Mouse (Mus musculus) forebrain, postnatal 0 days (tissue): Measurements from ENCODE around the gene Nln. TPM values are rescaled to one million over a fixed set of nuclear protein-coding genes. Genes with fewer than 3 reads are reported as not detected.

Source experiments
- ATAC-seq: fragments of 200-750 bp; cut with Nextera tagmentation; 2 replicates; pipeline ENCODE4 v1.8.0; 2017; ENCODE audit warnings: mild to moderate bottlenecking, moderate library complexity
- DNase-seq: peaks from one replicate; pipeline ENCODE4 v3.0.0-alpha.2; 2015
- H3K27ac ChIP-seq: fragments of 300-500 bp; sonication (generic); 2 replicates; pipeline ENCODE4 v1.5.1; 2014; ENCODE audit warnings: low read depth, mild to moderate bottlenecking, antibody characterized with exemption, low read length, moderate library complexity, mixed read lengths
- H3K27me3 ChIP-seq: fragments of 300-500 bp; sonication (generic); 2 replicates; pipeline ENCODE4 v1.6.1; 2014; ENCODE audit warnings: mild to moderate bottlenecking, low read length, mixed read lengths; ENCODE audit not compliant: insufficient read depth
- H3K36me3 ChIP-seq: fragments of 300-500 bp; sonication (generic); 2 replicates; pipeline ENCODE4 v1.6.1; 2014; ENCODE audit warnings: mild to moderate bottlenecking, moderate library complexity; ENCODE audit not compliant: insufficient read depth
- H3K4me1 ChIP-seq: fragments of 300-500 bp; sonication (generic); 2 replicates; pipeline ENCODE4 v1.6.1; 2014; ENCODE audit warnings: antibody characterized with exemption; ENCODE audit not compliant: insufficient read depth
- H3K4me2 ChIP-seq: fragments of 300-500 bp; sonication (generic); 2 replicates; pipeline ENCODE4 v1.6.1; 2014; ENCODE audit warnings: low read depth, mild to moderate bottlenecking, moderate library complexity
- H3K4me3 ChIP-seq: fragments of 300-500 bp; sonication (generic); 2 replicates; pipeline ENCODE4 v1.5.1; 2014; ENCODE audit warnings: low read depth, low read length, mixed read lengths
- H3K9ac ChIP-seq: fragments of 300-500 bp; sonication (generic); 2 replicates; pipeline ENCODE4 v1.6.1; 2014; ENCODE audit warnings: mild to moderate bottlenecking
- H3K9me3 ChIP-seq: fragments of 300-500 bp; sonication (generic); 2 replicates; pipeline ENCODE4 v1.6.1; 2016; ENCODE audit warnings: low read length
- CTCF ChIP-seq: sonication (generic); IDR thresholded peaks from 2 replicates; pipeline ENCODE4 v1.5.1; 2016; ENCODE audit warnings: antibody characterized with exemption, control low read depth, low read depth
- WGBS: fragments of 180-500 bp; shearing (Covaris S2); extraction: QIAGEN DNeasy Blood & Tissue Kit; methylation state at CpG from one replicate; pipeline ENCODE4 v1.1.7; 2014; 5-methylcytosine and 5-hydroxymethylcytosine counted together
- polyA plus RNA-seq: library from polyadenylated mRNA; unstranded; fragments of >200 nt; fragmentation: Nextera tagmentation; extraction: Ambion mirVana; gene quantifications from 2 replicates; pipeline ENCODE4 v1.2.1, GENCODE M21; 2015
- total RNA-seq: library from RNA; depleted of rRNA; stranded (reverse); fragments of >200 nt; gene quantifications from 2 replicates; pipeline ENCODE4 v1.2.3, GENCODE M21; 2014

The Nln gene
- total and polyA plus RNA-seq, 2 experiments from 2014 or later, result 49.0 to 77.2 TPM

DNA sequence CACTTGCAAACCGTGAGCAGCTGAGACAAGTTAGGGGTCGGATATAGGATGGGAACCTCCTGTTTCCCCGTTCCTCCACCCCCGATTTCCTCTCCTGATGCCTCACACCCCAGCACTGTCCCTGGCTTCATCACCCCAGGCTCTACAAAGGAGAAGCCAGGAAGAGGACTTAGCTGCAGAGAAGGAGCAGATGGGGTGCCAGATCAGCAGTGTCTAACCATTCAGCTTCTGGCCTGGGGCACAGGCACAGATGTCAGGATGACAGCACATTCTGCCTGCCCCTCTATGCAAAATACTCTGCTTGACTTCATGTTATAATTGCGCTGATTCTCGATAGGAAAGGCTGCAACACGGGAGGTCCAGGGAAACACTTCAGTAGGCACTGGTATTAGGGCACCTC lies 71.1 kb downstream of the Nln start:
- Histone ChIP-seq H3K4me2 (no peak overlapping the region), H3K4me3 (no peak overlapping the region), H3K9me3 (no peaks in the 10 kb centered on the region), H3K36me3 (peaks cover 16% of the 10 kb centered on the region), H3K27ac (no peak overlapping the region), H3K9ac (no peak overlapping the region), H3K4me1 (no peaks in the 10 kb centered on the region; the same call in 1 of the 2 replicates), H3K27me3 (no peaks in the 10 kb centered on the region)
- no peak for TF ChIP-seq CTCF
- peak; percentile 47 for DNase-seq
- 40% methylated on average over 7 of the region's 7 CpGs for WGBS
- peak; percentile 80 for ATAC-seq

DNA sequence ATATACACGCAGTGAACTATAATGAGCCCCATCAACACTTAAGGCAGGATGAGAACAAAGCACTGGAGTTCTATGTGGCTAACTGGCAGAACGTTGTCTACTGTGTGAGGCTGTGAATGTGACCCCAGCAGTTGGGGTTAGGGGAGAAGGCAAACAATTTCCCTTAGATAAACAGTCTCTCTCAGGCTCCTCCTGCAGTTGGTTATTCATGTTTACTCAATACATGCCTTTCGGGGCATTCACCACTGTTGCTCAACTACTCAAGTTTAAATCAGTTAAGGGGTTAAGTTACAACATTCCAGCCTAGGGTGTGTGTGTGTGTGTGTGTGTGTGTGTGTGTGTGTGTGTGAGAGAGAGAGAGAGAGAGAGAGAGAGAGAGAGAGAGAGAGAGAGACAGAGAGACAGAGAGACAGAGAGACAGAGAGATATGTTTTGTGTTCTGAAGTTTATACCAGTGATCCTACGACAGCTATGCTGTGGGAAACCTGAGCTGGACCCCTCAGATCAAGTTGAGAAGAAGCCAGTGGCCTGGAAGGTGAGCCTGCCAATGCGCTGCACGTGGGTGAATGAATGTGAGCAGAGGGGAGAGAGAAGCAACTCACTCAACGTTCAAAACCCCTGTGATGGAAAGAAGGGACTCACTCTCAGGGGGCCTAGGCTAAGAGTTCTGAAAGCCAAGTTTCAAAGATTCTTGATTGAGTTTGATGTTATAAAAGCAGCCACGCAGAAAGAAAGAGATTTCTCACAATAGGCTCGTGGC lies 71.7 kb downstream of the Nln start:
- no peaks in the 10 kb centered on the region for H3K9me3 ChIP-seq
- no peak overlapping the region for H3K4me2 ChIP-seq
- no peaks in the 10 kb centered on the region; the same call in 1 of the 2 replicates for H3K4me1 ChIP-seq
- no peak for TF ChIP-seq CTCF
- WGBS, result 61% methylated on average over 9 of the region's 9 CpGs
- peaks cover 16% of the 10 kb centered on the region for H3K36me3 ChIP-seq
- DNase-seq, result no peak
- H3K27me3 ChIP-seq, result no peaks in the 10 kb centered on the region
- H3K4me3 ChIP-seq, result no peak overlapping the region
- no peak overlapping the region for H3K27ac ChIP-seq
- H3K9ac ChIP-seq, result no peak overlapping the region
- ATAC-seq, result no peak

DNA sequence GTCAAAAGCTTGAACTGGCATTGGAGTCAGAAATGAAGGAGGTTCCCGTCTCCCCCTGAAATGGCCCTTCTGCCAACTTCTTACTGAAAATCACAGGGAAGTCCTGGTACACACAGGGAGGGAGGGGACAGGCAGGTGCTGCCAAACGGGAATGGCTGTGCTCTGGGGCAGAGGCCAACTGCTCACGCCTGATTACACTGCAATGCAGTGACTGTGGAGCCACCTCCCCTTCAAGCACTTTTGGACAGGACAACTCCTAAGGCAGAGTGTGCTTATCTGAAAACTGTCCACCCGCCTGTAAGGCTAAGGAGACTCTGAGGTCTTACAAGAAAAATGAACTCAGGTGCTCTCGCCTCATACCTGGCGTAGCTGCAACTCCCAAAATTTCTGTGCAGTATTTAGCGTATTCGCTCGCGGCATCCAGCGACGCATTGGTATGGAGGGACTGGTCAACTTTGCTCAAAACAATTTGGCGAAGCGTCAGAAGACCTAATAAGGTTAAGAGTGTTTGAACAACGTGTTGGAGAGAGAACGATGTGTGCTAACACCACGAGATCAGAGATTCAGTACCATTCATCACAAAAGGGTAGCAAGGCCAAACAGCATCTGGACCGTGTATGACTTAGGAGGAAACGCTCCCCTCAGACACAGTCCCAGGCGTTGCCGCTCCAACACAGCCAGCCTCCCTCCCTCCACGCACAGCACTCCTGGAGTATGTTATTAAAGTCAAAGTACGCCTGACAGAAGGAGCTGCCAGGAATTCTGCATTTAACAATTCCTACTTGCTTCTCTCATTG lies 72.7 kb downstream of the Nln start:
- Histone ChIP-seq H3K9me3 (no peaks in the 10 kb centered on the region), H3K36me3 (peaks cover 10% of the 10 kb centered on the region), H3K4me2 (no peak overlapping the region), H3K27ac (no peak overlapping the region), H3K9ac (no peak overlapping the region), H3K4me1 (no peaks in the 10 kb centered on the region; the same call in 1 of the 2 replicates), H3K4me3 (no peak overlapping the region), H3K27me3 (no peaks in the 10 kb centered on the region)
- DNase-seq (peak; percentile 57), ATAC-seq (peak; percentile 40)
- no peak for TF ChIP-seq CTCF
- WGBS, result 62% methylated on average over 23 of the region's 23 CpGs

DNA sequence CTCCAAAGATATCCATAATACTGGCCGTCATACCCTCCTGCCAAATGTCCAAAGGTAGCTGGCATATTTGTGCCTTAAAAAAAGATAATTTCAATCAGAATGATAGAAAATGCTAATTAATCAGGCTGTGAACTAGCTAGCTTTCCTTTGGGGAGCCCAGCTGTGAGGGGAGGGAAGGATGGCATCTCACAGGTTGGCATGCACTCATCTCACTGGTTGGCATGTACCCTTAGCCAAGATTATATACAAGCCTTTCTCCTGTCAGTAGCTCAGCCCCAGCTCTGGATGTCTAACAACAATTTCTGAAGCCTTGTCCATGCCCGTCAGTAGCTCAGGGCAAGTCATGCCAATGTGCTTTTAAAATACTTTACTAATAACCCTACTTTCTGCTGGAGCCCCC lies 73.8 kb downstream of the Nln start:
- Histone ChIP-seq H3K4me2 (no peak overlapping the region), H3K36me3 (peaks cover 7% of the 10 kb centered on the region; the same call in 1 of the 2 replicates), H3K27ac (no peak overlapping the region), H3K4me1 (no peaks in the 10 kb centered on the region; the same call in 1 of the 2 replicates), H3K9ac (no peak overlapping the region), H3K27me3 (no peaks in the 10 kb centered on the region), H3K9me3 (no peaks in the 10 kb centered on the region), H3K4me3 (no peak overlapping the region)
- TF ChIP-seq CTCF, result no peak
- 60% methylated on average over 2 of the region's 2 CpGs for WGBS
- no peak for DNase-seq
- ATAC-seq, result no peak

DNA sequence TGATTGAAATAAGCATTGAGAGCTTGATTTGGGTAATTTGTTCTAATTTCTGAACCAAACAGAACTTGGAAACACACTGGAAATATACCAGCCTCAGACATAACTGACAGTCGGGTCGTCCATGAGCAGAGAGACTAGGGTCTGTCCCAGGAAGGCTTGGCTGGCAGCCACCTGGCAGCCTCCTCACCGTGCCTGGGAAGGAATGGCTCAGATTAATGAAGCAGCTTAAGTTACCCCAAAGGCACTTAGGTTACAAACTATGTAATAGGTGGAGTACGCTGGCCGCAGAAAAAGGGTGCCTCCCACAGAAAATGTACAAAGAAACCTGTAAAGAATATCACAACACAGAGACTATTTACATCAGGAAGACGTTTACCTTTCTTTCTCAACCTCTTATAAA lies 74.6 kb downstream of the Nln start:
- 22% methylated on average over 6 of the region's 6 CpGs for WGBS
- H3K4me2 ChIP-seq, result no peak overlapping the region
- no peaks in the 10 kb centered on the region for H3K9me3 ChIP-seq
- no peak overlapping the region for H3K27ac ChIP-seq
- TF ChIP-seq CTCF, result no peak
- H3K27me3 ChIP-seq, result no peaks in the 10 kb centered on the region
- no peaks in the 10 kb centered on the region; the same call in 1 of the 2 replicates for H3K4me1 ChIP-seq
- DNase-seq, result no peak
- H3K36me3 ChIP-seq, result peaks cover 7% of the 10 kb centered on the region; the same call in 1 of the 2 replicates
- H3K4me3 ChIP-seq, result no peak overlapping the region
- ATAC-seq, result peak; percentile 21; the same call in 1 of the 2 replicates
- H3K9ac ChIP-seq, result no peak overlapping the region

DNA sequence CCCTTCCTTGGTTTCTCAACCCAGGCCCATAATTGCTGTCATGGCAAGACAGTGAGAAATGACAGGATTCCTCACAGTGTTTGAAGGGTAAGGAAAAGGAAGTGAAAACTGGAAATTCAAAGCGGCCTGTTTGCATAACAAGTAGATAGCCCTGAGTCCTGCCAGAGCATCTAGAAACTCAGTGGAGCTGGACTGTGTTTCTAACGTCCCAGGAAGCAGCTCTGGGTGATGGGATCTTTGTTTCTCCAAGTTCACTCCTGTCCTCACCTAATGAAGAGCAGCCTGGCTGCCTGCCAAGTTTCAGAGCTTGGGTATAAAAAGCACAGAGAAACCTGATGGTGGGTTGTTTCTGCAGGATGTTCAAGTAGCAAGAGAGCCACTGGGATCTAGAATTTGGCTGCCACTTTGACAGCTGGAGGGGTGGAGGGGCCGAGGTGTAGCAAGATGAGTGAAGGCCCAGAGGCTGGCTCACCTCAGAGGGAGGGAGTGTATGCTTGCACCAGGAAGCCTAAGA lies 76.7 kb downstream of the Nln start:
- WGBS, result 28% methylated on average over 3 of the region's 3 CpGs
- no peak for ATAC-seq
- no peak overlapping the region for H3K9ac ChIP-seq

More for the DNA sequence above, 76.7 kb downstream of the Nln start:
- Histone ChIP-seq H3K27me3 (no peaks in the 10 kb centered on the region), H3K36me3 (peaks cover 7% of the 10 kb centered on the region; the same call in 1 of the 2 replicates), H3K9me3 (no peaks in the 10 kb centered on the region), H3K4me2 (no peak overlapping the region), H3K4me3 (no peak overlapping the region), H3K4me1 (no peaks in the 10 kb centered on the region; the same call in 1 of the 2 replicates), H3K27ac (no peak overlapping the region)
- no peak for DNase-seq
- TF ChIP-seq CTCF, result no peak
